Mouse (Mus musculus): ENCODE measurements around the gene Tnr. TPM values are rescaled to one million over a fixed set of nuclear protein-coding genes. Genes with fewer than 3 reads are reported as not detected.

Tnr gene
- polyA plus RNA-seq, 1 experiment from 2014 or later, result 0.09 TPM

GRCm38 (mm10) chr1:159743744-159744253, 220.2 kb downstream of the Tnr start:
- H3K27ac ChIP-seq (ENCODE audit: low read length), result no peak overlapping the region
- no peaks in the 10 kb centered on the region for H3K27me3 ChIP-seq (ENCODE audit: control insufficient read depth, insufficient read depth, low read depth, low read length)
- ATAC-seq (ENCODE audit: low read depth), result no peak
- no peak overlapping the region for H3K9ac ChIP-seq (ENCODE audit: low read length)
- WGBS, result 75% methylated on average over 2 of the region's 2 CpGs
- no peak overlapping the region for H3K4me3 ChIP-seq (ENCODE audit: low read length)
- no peak overlapping the region for H3K4me2 ChIP-seq (ENCODE audit: low read depth, low read length)
- H3K36me3 ChIP-seq (ENCODE audit: control insufficient read depth, insufficient read depth, low read length), result no peaks in the 10 kb centered on the region
- no peaks in the 10 kb centered on the region for H3K4me1 ChIP-seq (replicated peaks; ENCODE audit: control insufficient read depth, insufficient read depth, low read length)
- H3K9me3 ChIP-seq (ENCODE audit: control insufficient read depth, low read length), result no peaks in the 10 kb centered on the region

- no peak overlapping the region for H3K4me3 ChIP-seq (ENCODE audit: low read length)
- no peaks in the 10 kb centered on the region for H3K27me3 ChIP-seq (ENCODE audit: control insufficient read depth, insufficient read depth, low read depth, low read length)
- H3K9me3 ChIP-seq (ENCODE audit: control insufficient read depth, low read length), result no peaks in the 10 kb centered on the region
- 42% methylated on average over 2 of the region's 2 CpGs for WGBS
- H3K9ac ChIP-seq (ENCODE audit: low read length), result no peak overlapping the region
- H3K4me1 ChIP-seq (replicated peaks; ENCODE audit: control insufficient read depth, insufficient read depth, low read length), result no peaks in the 10 kb centered on the region
- no peak overlapping the region for H3K4me2 ChIP-seq (ENCODE audit: low read depth, low read length)
- no peak for ATAC-seq (ENCODE audit: low read depth)
- no peaks in the 10 kb centered on the region for H3K36me3 ChIP-seq (ENCODE audit: control insufficient read depth, insufficient read depth, low read length)
- H3K27ac ChIP-seq (ENCODE audit: low read length), result no peak overlapping the region
Observed at GRCm38 (mm10) chr1:159745311-159745710, 221.7 kb downstream of the Tnr start.

GRCm38 (mm10) chr1:159747969-159748368, 224.4 kb downstream of the Tnr start:
- H3K4me3 ChIP-seq (ENCODE audit: low read length), result no peak overlapping the region
- WGBS, result 75% methylated on average over 7 of the region's 7 CpGs
- H3K4me2 ChIP-seq (ENCODE audit: low read depth, low read length), result no peak overlapping the region
- H3K27ac ChIP-seq (ENCODE audit: low read length), result no peak overlapping the region
- no peaks in the 10 kb centered on the region for H3K4me1 ChIP-seq (replicated peaks; ENCODE audit: control insufficient read depth, insufficient read depth, low read length)
- no peaks in the 10 kb centered on the region for H3K27me3 ChIP-seq (ENCODE audit: control insufficient read depth, insufficient read depth, low read depth, low read length)
- ATAC-seq (ENCODE audit: low read depth), result no peak
- no peaks in the 10 kb centered on the region for H3K36me3 ChIP-seq (ENCODE audit: control insufficient read depth, insufficient read depth, low read length)
- H3K9me3 ChIP-seq (ENCODE audit: control insufficient read depth, low read length), result no peaks in the 10 kb centered on the region
- no peak overlapping the region for H3K9ac ChIP-seq (ENCODE audit: low read length)

- WGBS, result 67% methylated on average over 5 of the region's 5 CpGs
- H3K9ac ChIP-seq (ENCODE audit: low read length), result no peak overlapping the region
- H3K4me2 ChIP-seq (ENCODE audit: low read depth, low read length), result no peak overlapping the region
- H3K4me1 ChIP-seq (replicated peaks; ENCODE audit: control insufficient read depth, insufficient read depth, low read length), result no peaks in the 10 kb centered on the region
- no peak overlapping the region for H3K4me3 ChIP-seq (ENCODE audit: low read length)
- H3K36me3 ChIP-seq (ENCODE audit: control insufficient read depth, insufficient read depth, low read length), result no peaks in the 10 kb centered on the region
- ATAC-seq (ENCODE audit: low read depth), result no peak
- H3K9me3 ChIP-seq (ENCODE audit: control insufficient read depth, low read length), result no peaks in the 10 kb centered on the region
- no peak overlapping the region for H3K27ac ChIP-seq (ENCODE audit: low read length)
- H3K27me3 ChIP-seq (ENCODE audit: control insufficient read depth, insufficient read depth, low read depth, low read length), result no peaks in the 10 kb centered on the region
Observed at GRCm38 (mm10) chr1:159750411-159750810, 226.8 kb downstream of the Tnr start.

DNA sequence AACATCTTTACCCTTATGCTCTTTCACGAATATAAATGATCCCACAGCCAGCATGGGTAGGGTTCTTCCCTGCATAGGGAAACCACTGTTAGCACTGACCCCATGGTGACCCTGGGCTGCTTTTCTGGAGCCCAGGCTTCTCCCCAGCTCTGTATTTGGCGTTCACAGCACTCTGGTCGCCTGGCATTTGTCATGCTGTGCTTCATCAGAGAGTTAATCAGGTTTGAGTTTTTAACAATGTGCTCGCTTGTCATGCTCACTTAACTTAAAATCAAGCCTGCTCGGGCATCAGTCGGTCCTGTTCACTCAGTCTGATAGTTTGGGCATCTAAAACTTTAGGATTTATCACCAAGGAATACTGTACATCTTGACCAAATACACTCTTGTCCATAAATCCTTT, 227.3 kb downstream of the Tnr start:
- WGBS, result 35% methylated on average over 6 of the region's 6 CpGs
- no peak overlapping the region for H3K27ac ChIP-seq (ENCODE audit: low read length)
- ATAC-seq (ENCODE audit: low read depth), result no peak

DNA sequence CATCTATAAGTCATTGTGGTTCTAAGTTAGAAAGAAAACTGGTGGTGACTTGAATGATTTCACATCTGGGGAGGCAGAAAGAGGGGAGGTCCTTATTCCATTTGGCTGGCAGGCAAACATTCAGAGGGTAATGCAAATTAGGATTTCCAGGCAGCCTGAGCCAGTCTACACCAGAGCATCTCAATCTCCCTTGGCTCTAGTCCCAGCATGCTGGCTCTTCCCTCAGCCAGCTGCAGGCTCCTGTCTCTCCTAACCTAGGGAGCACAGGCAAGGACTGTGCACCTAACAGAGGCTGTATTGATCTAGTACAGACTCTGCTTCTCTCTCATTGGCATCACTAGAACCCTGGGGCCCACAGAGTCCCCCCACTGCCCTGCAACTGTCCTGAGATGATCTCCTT, 237.4 kb downstream of the Tnr start:
- ATAC-seq (ENCODE audit: low read depth), result no peak

More for the DNA sequence above, 227.3 kb downstream of the Tnr start:
- Histone ChIP-seq H3K27me3 (ENCODE audit: control insufficient read depth, insufficient read depth, low read depth, low read length) (no peaks in the 10 kb centered on the region), H3K9me3 (ENCODE audit: control insufficient read depth, low read length) (no peaks in the 10 kb centered on the region), H3K36me3 (ENCODE audit: control insufficient read depth, insufficient read depth, low read length) (no peaks in the 10 kb centered on the region), H3K4me3 (ENCODE audit: low read length) (no peak overlapping the region), H3K4me1 (replicated peaks; ENCODE audit: control insufficient read depth, insufficient read depth, low read length) (no peaks in the 10 kb centered on the region), H3K9ac (ENCODE audit: low read length) (no peak overlapping the region), H3K4me2 (ENCODE audit: low read depth, low read length) (no peak overlapping the region)

GRCm38 (mm10) chr1:159763901-159764300, 240.3 kb downstream of the Tnr start:
- no peaks in the 10 kb centered on the region for H3K27me3 ChIP-seq (ENCODE audit: control insufficient read depth, insufficient read depth, low read depth, low read length)
- no peaks in the 10 kb centered on the region for H3K36me3 ChIP-seq (ENCODE audit: control insufficient read depth, insufficient read depth, low read length)
- WGBS, result 70% methylated on average over 2 of the region's 2 CpGs
- no peak for ATAC-seq (ENCODE audit: low read depth)
- H3K9me3 ChIP-seq (ENCODE audit: control insufficient read depth, low read length), result no peaks in the 10 kb centered on the region
- no peak overlapping the region for H3K9ac ChIP-seq (ENCODE audit: low read length)
- no peak overlapping the region for H3K4me3 ChIP-seq (ENCODE audit: low read length)
- H3K4me1 ChIP-seq (replicated peaks; ENCODE audit: control insufficient read depth, insufficient read depth, low read length), result no peaks in the 10 kb centered on the region
- no peak overlapping the region for H3K27ac ChIP-seq (ENCODE audit: low read length)
- no peak overlapping the region for H3K4me2 ChIP-seq (ENCODE audit: low read depth, low read length)

More for the DNA sequence above, 237.4 kb downstream of the Tnr start:
- no peak overlapping the region for H3K4me2 ChIP-seq (ENCODE audit: low read depth, low read length)
- no peaks in the 10 kb centered on the region for H3K36me3 ChIP-seq (ENCODE audit: control insufficient read depth, insufficient read depth, low read length)
- no peaks in the 10 kb centered on the region for H3K9me3 ChIP-seq (ENCODE audit: control insufficient read depth, low read length)
- H3K27me3 ChIP-seq (ENCODE audit: control insufficient read depth, insufficient read depth, low read depth, low read length), result no peaks in the 10 kb centered on the region
- no peak overlapping the region for H3K9ac ChIP-seq (ENCODE audit: low read length)
- H3K27ac ChIP-seq (ENCODE audit: low read length), result no peak overlapping the region
- H3K4me1 ChIP-seq (replicated peaks; ENCODE audit: control insufficient read depth, insufficient read depth, low read length), result no peaks in the 10 kb centered on the region
- H3K4me3 ChIP-seq (ENCODE audit: low read length), result no peak overlapping the region

- no peaks in the 10 kb centered on the region for H3K27me3 ChIP-seq (ENCODE audit: control insufficient read depth, insufficient read depth, low read depth, low read length)
- no peak overlapping the region for H3K27ac ChIP-seq (ENCODE audit: low read length)
- no peak overlapping the region for H3K4me3 ChIP-seq (ENCODE audit: low read length)
- ATAC-seq (ENCODE audit: low read depth), result no peak
- H3K36me3 ChIP-seq (ENCODE audit: control insufficient read depth, insufficient read depth, low read length), result no peaks in the 10 kb centered on the region
- no peak overlapping the region for H3K9ac ChIP-seq (ENCODE audit: low read length)
- no peaks in the 10 kb centered on the region for H3K4me1 ChIP-seq (replicated peaks; ENCODE audit: control insufficient read depth, insufficient read depth, low read length)
- no peak overlapping the region for H3K4me2 ChIP-seq (ENCODE audit: low read depth, low read length)
- no peaks in the 10 kb centered on the region for H3K9me3 ChIP-seq (ENCODE audit: control insufficient read depth, low read length)
- WGBS, result 66% methylated on average over 2 of the region's 2 CpGs
Observed at GRCm38 (mm10) chr1:159764897-159765296, 241.3 kb downstream of the Tnr start.

DNA sequence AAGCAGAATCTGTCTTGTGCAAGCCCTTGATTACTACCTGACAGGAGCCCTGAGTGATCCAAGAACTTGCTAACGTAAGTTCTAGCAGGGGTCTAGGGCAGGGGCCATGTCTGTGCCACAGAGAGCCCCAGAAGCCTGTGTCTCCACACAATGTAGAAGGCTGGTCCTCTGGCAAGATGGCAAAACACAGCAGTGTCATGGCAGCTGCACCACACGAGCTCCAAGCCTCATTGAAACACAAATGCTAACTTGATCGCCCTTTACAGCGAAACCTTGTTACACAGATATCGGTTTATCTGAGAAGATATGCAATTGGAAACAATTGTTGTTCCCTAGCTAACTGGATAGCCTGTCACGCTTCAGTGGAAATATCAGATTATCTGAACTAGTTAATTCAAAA, 246.4 kb downstream of the Tnr start:
- H3K4me3 ChIP-seq (ENCODE audit: low read length), result no peak overlapping the region
- no peak overlapping the region for H3K27ac ChIP-seq (ENCODE audit: low read length)
- no peaks in the 10 kb centered on the region for H3K9me3 ChIP-seq (ENCODE audit: control insufficient read depth, low read length)
- no peak overlapping the region for H3K4me2 ChIP-seq (ENCODE audit: low read depth, low read length)
- H3K9ac ChIP-seq (ENCODE audit: low read length), result no peak overlapping the region
- H3K4me1 ChIP-seq (replicated peaks; ENCODE audit: control insufficient read depth, insufficient read depth, low read length), result no peaks in the 10 kb centered on the region
- no peaks in the 10 kb centered on the region for H3K36me3 ChIP-seq (ENCODE audit: control insufficient read depth, insufficient read depth, low read length)
- ATAC-seq (ENCODE audit: low read depth), result no peak
- WGBS, result 71% methylated on average over 6 of the region's 6 CpGs
- H3K27me3 ChIP-seq (ENCODE audit: control insufficient read depth, insufficient read depth, low read depth, low read length), result no peaks in the 10 kb centered on the region

- Histone ChIP-seq H3K36me3 (ENCODE audit: control insufficient read depth, insufficient read depth, low read length) (no peaks in the 10 kb centered on the region), H3K27me3 (ENCODE audit: control insufficient read depth, insufficient read depth, low read depth, low read length) (no peaks in the 10 kb centered on the region), H3K9me3 (ENCODE audit: control insufficient read depth, low read length) (no peaks in the 10 kb centered on the region), H3K4me1 (replicated peaks; ENCODE audit: control insufficient read depth, insufficient read depth, low read length) (no peaks in the 10 kb centered on the region), H3K4me3 (ENCODE audit: low read length) (no peak overlapping the region), H3K9ac (ENCODE audit: low read length) (no peak overlapping the region), H3K27ac (ENCODE audit: low read length) (no peak overlapping the region), H3K4me2 (ENCODE audit: low read depth, low read length) (no peak overlapping the region)
- no peak for ATAC-seq (ENCODE audit: low read depth)
- 58% methylated on average over 12 of the region's 12 CpGs for WGBS
Observed at GRCm38 (mm10) chr1:159773671-159774070, 250.1 kb downstream of the Tnr start.

Data from lung, embryonic 16.5 days (tissue).